Mouse (Mus musculus) urinary bladder, postnatal 25 days (tissue): ENCODE results near the gene Chek2.
"Not testable (repeated sequence)": the region's sequence is repeated elsewhere in the genome, so short reads cannot be mapped to it uniquely, and the experiment has no call there.

Source experiments
- DNase-seq: peaks from one replicate; pipeline ENCODE4 v3.0.0; 2022; ENCODE audit warnings: low spot score

Gene Chek2

DNA sequence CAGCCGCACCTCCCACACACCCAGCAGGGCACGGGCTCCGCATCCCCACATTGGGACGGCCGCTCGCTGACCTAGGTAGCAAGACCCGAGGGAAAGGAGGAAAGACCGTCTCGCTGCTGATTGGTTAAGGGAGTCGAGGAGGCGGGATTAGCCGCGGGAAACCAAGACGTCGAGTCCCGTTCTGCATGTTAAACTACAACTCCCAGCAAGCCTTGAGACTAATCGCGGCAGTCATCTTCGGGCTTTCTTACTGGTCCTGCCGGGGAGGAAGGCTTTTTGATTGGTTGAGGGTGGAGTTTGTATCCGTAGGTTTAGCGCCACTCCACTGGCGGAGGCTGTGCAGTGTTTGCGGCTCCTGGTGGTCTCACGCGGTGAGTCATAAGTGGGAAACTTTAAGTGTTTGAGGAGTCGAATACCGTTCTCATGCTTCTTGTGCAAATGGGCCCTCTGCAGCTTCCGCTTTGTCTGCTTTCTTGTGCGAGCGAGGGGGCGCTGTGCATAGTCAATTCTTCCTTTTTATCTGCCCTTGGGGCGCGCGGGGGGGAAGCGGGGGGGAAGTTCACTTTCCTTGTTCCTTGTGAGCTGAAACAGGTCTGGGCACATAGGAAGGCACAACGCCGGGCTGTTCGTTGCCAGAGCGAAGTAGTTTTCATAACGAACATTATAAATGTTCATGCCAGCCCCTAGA is at the start of gene Chek2, which contains the start of gene Hscb:
TSS of gene Chek2 (plus strand) at position 302 of the 688 bp plus-strand sequence.
TSS of gene Hscb (minus strand) at position 100 of the 688 bp plus-strand sequence.
- DNase-seq: peak; percentile 87

DNA sequence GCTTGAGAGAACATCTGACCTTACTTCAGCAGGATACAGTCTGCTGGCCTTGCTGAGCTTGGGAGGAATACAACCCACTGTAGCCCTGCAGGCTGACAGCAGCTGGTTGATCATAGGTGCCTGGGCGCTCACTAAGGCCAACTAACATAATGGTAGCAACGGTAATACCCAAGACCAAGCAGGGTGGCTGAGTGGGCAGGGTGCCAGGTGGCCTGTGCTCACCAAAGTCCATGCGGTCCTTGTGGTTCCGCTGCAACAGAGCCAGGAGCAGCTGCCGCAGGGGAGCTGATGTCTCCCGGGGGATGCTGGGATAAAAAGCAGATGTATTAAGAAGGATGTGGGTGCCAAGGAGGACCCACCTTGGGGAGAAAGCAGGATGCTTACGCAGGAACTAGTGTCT is 45.4 kb upstream of the Chek2 start:
- DNase-seq: no peak

DNA sequence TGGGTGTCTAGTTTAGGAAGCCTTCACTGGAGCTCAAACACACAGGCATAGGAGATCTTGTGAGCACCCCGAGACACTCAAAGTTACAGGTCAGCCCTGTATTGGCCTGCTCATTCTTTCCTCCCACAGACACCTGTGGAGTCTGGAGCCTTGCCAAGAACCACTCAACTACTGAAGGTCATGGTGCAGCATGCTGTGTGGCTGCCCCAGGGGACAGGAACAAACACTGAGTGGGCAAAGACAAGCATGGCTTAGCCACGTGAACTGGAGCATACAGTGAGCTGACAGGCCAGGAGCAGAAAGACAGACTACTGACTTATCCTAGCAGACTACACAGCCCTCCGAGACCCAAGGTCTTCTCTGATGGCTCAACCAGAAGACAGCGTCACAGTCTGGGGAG is 42.1 kb upstream of the Chek2 start:
- DNase-seq: no peak

DNA sequence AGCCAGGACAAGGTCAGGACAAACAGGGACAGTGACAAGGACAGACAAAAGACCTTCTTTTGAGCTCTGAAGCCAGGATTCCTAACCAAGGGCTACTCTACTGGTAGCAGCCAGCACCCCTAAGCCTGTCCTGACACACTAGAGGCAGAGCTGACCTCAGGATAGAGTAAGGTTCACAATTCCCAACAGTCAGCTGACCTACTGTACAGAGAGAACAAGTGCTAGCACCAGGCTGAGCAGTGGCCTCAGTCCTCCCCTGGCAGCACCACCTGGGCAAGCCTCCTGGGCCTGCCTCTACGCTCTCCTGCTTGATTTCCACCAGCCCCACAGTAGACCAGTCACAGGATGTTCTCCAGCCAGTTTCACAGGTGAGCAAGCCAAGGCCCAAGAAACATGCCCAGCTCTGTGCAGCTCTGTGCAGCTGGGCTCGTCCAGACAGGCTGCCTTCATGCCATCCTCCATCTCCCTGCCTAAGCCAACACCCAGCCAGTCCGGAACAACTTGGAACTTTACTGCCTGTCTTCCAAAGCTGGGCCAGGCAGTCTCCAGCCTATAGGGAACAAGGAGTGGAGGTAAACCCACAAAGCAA is 38.6 kb upstream of the Chek2 start:
- no peak for DNase-seq

DNA sequence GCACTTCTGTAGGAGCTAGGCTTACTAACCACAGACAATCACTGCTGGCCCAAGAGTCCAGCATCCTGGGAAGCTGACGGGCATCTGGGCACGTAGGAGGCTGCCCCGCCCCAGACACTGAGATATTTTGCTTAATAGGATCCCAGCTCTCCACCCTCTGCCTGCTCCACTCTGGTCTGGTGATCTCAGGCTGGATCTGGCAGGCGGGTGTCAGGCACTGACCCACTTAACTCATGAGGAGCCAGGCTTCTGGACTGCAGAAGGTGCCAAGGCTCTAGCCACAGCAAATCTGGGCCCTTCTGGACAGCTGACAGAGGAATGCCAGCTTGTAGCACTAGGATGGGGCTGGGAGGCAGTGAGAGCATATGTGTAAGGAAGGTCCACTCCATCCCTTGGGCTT is 37.6 kb upstream of the Chek2 start:
- no peak for DNase-seq

DNA sequence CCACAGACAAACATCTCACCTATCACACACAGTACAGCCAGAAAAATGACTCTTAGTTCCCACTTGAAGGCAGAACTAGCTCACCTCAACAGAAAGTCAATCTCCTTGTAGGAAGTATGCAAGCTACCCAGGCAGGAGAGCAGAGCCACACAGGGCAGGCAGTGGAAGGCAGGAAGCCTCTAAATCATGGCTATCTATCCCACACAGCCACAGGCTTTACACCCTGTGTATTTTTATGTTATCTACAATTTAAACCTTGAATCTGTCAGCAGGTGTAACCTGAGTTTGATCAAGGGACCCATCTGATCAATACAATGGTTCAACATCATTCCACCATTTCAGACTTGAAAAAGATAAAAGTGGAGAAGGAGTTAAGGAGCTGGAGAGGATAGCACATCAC is 37.0 kb upstream of the Chek2 start:
- no peak for DNase-seq

DNA sequence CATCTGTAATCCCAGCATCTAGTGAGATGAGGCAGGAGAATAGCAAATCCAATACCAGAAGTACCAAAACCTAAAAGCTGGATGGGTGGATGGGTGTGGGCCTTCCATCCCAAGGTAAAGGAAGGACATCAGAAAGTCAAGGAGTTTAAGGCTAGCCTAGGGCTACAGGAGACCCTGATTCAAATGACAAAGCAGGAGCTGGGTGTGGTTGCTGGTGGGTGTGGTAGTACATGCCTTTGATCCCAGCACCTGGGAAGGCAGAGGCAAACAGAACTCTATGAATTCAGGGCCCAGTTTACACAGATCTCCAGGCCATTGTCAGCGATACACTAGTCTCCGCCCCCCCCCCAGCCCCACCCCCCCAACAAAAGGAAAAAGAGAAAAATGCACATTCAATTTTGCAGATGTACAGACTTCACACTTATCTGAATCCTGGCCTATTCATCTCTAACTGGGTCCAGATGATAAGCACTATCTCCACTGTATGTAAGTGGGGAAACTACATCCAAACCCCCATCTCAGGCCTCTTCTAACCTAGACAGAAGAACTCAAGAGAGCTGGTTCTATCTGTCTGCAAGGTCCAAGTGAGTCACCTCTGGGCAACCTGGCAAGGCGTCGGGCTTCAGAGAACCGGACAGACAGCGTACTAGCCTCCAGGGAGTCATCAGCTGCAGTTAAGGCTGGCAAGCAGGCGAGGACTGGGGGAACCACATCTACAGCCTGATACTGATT is 35.6 kb upstream of the Chek2 start:
- DNase-seq: no peak

DNA sequence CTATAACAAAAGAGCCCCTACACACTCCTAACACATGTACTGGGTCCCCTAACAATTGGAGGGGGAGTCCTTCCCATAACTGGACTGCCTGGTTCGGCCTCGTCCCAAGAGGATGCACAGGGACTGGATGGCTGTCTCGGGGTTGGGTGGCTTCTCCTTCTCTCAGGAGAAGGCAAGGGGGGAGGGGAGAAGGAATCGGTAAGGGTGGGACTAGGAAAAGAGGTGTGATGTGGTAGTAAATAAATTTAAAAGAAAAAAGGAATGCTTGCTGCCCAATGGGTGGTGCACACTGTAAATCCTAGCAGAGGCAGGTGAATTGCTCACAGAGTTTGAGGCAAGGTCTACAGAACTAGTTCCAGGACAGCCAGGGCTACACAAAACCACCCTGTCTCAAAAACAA is 33.6 kb upstream of the Chek2 start:
- no peak for DNase-seq

DNA sequence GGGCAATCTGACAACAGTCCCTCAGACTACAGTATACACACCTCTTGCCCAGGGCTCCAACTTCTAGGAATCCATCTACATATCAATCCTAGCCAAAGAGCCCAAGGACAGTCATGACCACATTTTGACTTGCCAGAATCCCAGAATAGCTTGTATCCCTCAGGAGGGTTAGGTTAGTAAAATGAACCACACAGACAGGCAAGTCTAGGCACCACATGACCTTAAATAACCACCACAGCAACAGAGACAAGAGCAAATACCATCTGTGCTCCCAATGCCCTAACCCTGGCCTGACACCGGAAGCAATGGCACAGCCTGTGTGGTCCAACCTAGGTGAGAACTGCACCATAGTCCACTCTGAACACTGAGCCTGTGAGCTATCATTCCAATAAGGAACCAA is 33.1 kb upstream of the Chek2 start:
- DNase-seq: no peak

DNA sequence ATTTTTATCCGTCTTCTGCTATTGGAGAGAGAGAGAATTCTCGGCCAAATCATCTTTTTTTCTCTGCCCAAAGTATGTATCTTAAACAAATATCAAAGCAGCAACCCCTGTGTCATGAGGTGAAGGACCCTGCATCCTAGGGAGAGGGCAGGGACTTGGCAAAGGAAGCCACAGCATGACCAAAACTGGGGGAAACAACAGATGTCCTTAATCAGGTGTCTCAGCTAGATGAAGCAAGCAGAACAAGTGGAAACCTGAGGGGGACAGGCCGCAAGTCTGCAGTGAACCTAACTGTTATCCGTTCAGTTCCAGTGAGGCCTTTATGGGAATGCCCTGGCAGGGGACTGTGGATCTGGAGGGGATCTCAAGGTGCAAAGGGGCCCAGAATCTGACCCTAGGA is 32.3 kb upstream of the Chek2 start:
- no peak for DNase-seq

DNA sequence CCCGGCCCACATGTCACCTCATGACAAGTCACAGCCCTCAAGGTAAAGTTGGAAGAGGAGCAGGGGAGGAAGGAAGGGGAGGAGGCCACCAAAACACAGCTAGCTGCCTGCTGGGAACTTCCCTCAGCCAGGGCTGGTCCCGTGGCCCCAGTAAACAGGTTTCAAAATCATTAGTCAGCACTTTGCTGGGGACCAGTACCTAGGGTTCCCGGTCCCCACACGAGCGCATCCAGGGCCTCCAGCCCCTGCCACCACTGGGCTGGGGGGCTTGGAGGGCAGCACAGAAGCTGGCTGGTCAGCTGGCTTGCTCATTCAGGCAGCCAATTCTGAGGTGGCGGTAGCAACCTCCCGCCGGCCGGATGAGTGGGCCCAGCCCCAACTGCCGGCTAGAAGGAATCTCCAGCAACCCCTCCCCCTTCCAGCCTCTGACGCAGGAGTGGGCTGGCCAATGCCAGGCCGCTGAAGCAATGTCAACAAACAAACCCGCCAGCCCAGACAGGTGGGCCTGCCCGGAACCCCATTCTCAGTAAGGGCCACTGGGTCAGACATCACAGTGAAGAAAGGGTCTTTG is 31.6 kb upstream of the Chek2 start:
- peak; percentile 83 for DNase-seq

DNA sequence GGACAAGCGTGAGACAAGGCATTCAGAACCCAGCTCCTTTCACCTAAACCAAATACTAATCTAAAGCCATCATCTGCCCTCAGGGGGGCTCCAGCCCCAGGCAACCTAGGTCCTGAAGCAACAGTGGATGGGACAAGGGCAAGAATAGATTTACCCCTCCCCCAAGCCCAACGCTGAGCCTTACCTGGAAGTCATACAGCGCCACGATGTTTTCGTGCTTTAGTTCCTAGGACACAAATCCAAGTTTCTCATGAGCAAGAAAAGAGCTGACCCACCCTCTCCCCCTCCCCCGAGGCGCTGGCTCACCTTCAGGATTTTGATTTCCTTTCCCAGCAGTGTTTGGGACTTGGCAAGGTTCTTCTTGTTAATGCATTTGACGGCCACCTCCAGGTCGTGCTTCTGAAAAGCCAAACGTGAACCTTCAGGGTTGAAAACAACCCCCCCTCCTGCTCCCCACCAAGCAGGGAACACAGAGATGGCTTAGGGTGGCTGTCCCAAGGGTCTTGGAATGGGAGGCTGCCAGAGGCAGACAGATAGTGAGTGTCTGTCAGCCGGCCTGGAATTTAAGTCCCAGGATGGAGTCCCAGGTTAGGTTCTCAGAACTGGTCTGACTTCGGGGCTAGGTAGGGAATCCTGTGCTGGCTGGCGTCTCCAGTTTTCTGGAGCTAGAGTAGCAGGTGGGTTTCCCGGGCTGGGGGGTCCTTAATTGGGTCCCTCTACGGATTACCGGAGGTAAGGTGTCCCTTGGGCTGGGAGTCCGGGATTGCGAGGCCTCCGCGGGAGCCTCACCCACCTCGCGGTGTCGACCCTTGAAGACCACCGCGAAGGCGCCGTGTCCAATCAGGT is 30.7 kb upstream of the Chek2 start:
- peak; percentile 29 for DNase-seq

DNA sequence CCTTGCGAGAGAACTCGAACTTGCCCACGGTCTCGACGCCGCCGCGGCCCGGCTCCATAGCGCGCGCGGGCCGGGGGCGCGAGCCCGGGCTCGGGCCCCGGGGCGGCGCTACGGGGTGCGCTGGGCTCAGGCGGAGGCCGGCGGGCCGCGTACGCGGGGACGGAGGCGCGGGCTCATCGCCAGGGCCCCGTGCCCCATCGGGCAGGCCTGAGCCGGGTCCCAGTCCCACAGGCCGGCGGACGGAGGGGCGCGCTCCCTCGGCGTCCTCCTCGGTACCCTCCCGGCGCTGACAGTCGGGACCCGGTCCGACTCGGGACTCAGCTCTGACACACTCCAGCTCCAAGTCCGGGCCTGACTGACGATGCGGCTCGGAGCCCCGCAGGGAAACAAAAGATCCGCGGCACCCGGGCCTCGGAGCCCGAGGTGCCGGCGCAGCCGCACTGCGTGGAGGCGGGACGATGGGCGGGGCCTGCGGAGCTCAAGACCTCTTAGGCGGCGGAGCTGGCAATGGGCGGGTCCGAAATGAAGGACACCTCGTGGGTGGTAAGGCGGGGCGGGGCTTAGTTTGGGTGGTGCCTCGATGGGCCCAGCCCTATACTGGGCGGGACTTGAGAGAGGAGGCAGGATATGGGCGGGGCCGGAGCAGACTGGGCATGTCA is 30.0 kb upstream of the Chek2 start, which contains the start of gene Ulk1:
TSS of gene Ulk1 (minus strand) at position 431 of the 659 bp plus-strand sequence.
- DNase-seq: peak; percentile 98

DNA sequence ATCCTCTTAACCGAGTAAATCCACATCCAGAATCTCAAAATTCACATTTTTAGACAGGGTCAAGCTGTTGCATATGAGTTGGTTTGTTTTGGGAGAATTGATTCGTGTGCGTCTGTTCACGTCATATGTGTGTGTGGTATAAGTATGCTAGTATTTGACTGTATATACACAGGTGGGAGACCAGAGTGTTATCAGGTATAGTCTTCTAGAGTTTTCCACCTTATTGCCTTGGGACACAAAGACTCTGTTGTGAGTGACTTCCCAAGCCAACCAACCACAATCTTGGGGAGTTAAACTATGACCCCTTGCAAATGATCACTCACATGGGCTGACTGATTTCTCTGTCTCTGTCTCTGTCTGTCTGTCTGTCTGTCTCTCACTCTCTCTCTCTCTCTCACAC is 15.4 kb upstream of the Chek2 start:
- DNase-seq: no peak

DNA sequence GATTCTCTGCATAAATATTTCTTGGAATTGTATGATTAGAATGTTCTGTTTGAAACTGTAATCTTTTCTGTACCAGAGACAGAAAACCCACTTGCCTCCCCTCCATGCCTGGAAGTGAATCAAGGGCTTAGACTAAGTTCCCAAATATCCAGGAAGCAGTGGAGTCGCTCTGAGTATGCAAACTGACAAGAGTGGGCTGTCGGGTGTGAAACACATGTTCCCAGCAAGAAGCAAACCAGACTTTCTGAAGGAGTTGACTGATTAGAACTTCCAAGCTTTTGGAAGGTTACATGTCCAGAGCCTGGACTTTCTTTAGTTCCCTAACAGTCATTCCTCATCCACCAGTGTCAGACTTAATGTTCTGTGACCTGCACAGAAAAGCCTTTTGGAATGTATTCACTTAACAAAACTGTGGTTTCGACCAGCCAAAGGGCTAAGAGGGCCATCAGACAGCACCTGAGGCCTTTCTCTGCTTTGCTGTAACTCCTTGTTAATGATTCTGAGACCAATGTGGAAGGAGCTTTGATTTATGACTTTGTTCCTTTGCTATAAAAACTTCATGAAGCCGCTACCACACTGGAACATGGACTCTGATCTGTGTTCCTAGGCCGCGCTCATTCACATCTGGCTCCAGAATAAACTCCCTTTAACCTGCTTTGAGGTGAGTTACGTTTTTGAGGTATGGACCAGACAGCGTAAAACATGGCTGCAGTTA is 12.8 kb upstream of the Chek2 start:
- no peak for DNase-seq

DNA sequence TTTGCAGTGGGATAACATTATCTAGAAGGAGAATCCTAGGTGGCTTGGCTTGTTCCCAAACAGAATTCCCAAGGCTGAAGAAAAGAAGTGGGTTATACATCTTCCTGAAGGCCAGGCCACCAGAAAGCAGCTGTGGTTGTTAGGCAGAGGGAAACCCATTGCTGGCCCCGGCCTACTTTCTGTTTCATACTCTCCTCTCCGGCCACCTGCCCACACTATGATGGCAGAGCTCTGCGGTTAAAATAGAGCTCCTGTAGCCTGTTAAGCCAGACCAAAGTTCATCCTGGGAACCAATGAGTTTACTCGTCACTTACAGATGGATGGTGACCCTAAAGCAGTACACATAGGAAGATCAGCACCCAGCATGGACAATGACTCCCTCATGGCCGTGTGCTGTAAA is 12.2 kb upstream of the Chek2 start:
- no peak for DNase-seq

DNA sequence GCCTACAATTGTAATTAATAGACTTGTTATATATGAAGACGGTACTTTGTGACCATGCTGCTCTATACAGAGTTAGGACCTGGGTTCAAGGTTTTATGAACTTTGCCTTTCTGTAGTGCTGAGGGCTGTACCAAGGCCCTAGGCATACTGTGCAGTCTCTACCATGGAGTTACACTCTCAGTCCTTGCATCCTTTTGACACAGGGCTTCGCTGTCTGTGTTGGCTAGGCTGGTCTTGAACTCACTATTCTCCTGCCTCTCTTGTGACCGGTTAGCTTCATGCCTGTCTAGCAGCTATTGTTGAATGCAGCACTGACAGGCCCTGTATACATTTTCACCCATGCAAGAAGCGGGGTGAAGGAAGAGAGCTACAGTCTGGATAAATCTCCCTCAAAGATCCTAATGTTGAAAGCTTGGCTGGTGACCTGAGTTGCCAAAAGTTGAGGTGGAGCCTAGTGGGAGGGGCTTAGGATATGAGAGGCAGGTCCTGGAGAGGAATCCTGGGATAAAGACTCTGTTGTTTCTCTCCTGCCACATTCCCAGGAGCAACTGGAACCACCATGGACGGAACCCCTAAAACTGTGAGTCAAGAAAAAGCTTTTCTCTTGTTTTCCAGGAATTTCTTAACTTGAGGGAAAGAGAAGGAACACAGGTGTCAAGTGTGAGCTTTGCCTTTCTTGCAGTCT is 8.6 kb upstream of the Chek2 start:
- no peak for DNase-seq

DNA sequence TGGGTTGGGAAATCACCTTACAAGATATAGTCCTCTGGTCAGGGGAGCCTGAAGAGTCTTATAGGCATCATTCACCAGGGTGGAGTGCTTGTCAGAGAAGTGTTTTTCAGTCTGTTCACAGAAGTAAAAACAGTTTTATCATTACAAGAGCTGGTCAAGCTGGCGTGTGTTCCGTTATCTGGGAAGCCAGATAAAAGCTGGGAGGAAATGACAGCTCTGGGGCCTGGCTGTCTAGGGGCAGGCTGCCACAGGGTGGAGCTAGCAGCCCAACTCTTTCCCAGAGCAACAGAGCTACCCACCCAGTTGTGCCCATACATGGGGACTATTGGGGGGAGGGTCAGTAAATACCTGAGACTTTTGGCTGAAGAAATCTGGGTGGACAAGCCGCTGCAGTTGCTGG is 3.8 kb upstream of the Chek2 start:
- DNase-seq: peak; percentile 37

DNA sequence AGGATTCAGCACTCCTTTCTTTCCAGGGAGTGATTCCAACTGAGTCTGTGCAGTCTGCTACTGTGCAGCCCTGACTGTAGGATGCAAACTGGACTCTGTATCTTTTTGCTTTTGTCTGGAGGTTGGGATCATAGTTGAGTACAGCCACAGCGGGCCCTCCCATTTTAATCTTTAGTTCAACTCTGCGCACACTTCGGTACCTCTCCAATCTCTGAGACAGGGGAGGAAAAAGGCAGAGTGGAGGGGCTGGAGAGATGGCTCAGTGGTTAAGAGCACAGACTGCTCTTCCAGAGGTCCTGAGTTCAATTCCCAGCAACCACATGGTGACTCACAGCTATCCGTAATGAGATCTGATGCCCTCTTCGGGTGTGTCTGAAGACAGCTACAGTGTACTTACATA is 1.8 kb upstream of the Chek2 start:
- not testable (repeated sequence) for DNase-seq

DNA sequence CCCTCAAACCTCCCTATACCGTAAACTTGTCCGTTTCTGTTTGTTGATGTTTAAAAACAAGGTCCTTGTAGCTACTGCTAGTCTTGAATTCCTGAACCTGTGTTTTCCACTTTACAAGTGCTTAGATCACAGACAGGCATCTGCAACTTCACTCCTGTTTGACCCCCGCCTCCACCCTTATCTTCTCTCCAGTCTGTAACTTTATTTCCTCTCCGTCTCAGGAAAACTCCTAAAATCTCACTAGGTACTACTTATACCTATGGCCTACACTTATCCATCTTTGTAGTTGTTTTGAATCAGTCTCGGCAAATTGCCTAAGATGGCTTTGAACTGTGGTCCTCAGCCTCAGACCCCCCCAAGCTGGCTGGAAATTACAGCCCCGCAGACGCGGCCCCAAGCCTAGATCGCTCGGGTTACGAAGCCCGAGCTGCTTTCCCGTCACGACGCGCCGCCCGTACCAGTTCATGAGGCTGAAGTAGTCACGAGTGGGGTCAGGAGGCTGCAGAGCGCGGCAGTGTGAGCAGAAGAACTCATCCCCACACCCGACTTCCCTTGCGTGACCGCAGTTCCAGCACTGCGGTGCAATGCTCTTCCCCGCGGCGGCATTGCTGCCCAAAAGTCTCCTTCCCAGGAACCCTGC is 621 bp upstream of the Chek2 start:
- DNase-seq: no peak
